Mouse (Mus musculus): ENCODE measurements around the gene Lgals3bp.

Lgals3bp gene

DNA sequence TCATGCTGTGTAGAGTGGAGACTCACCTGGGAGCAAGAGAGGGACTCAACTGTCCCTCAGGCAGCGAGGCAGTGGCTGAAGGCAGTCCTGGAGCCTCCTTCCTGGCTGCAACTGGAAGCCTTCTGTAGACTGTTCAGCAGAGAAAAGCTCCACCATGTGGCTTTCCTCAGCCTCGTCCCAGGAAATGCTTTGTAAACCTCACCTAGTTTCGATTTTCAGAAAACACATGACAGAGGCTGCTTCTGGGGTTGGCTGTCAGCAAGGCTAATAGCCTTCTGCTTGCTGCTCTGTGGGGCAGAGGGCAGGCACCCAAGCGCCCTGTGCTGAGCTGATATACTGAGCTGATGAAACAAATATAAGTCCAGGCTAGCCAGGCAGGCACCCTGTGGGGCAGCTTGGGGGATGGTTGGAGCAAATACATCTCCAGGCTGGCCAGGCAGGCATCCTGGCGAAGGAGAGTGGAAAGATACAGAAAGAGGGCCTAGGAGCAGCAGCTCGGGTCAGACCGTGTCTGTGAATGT lies at the start of gene Lgals3bp:
Gene Lgals3bp (minus strand): TSS at position 333 of the 521 bp plus-strand sequence.
- peak; percentile 77 to 85 for DNase-seq

DNA sequence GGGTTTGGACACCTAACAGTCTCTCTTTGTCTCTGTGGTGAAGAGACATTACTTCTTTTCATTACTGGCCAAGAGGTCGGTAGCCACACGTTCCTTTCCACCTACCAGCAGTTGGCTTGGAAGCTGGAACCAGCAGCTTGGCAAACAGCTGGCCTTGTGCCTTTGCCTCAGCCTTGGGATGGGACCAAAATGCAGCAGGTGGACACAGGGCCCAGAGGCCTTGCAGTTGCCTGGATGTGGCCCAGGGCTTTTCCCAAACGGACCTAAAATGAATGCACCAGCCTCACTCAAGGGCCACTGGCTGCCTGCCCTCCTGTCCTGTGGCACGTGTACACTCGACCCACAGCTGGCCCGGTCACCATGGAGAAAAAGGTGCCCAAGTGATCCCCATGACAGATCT lies 49.3 kb upstream of the Lgals3bp start:
- DNase-seq: no peak

DNA sequence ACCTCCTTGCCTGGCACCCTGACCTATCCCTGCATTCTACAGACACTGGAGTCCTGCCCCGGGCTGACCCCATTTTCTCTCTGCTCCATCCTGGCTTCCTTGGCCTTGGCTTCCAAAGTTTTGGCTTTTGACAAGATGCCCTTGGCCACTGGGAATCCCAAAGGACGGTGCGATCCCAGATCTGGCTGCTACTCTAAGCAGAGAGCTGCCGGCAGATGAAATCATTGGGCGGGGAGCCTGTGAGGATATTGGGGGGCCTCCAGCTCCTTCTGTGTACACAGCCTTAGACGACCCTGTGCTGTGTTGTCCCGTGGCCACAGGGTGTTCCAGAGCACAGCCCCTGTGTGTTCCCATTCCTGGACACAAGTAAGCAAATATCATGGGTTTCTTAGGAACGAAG lies 46.5 kb upstream of the Lgals3bp start:
- DNase-seq: no peak

DNA sequence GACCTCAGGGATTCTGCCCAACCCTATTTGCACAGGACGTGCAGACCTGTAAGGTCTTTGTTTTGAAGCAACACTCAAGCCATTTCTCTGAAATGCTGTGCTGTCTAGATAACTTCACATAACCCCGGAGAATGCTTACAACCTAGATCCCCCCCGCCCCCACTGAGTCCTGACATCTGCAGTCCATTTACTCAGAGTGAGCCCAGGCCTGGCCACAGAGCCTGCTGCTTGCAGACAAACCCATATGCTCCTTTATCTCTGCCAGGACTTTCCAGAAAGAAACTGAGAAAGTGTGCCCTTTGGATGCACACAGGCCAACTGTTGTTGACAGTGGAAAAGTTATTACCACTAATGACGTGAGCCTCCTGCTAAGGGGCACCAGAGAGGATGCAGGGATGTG lies 45.5 kb upstream of the Lgals3bp start:
- no peak for DNase-seq

DNA sequence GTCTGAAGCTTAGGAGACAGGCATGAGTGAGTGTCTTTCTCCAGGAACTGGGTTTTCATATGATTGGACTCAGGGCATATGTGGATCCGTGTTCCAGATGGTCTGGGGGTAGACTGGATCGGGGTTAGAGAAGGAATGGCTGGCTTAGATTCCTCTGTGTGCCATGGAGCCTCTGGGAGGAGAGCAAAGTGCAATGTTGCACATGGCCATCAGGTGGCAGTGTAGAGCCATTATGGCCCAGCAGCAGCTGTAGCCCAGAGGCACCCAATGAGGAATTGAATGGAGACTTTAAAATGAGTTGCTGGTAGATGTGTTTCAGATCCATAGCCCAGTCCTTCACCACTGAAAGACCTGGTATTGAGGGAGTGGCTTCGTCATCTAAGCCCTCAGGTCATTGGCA lies 44.0 kb upstream of the Lgals3bp start:
- peak; percentile 55 to 76 for DNase-seq

DNA sequence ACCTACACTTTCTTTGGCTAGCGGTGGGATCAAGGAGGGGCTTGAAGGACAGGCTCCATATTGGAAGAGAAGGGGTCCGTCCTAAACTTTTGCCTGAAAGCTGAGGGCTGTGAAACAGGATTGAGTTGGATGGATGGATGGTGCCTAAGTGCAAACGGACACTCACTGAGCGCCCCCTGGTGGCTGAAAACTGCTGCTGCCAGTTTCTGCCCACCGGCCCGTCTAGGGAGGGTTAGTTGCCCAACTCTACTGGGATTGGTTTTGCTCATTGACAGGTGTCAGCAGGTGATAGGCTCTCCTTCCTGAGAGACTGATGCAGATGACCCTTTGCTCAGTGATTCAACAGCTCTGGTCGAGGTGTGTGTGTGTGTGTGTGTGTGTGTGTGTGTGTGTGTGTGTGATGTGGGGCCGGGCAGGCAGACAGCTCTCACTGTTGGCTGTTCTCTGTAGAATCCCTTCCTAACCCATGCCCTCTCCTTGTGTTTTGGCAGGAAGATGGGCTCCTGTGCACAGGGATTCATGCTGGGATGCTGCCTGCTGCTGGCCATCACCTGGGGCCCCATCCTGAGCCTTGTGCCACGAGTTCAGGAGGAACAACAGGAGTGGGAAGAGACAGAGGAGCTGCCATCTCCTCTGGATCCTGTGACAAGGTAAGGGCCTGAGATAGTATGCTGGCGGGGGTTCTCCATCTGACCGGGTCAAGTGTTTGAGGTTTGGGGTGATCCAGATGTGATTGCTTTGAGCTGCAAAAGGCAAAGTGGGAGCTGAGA lies 41.5 kb upstream of the Lgals3bp start:
- peak; percentile 67 to 91 for DNase-seq

DNA sequence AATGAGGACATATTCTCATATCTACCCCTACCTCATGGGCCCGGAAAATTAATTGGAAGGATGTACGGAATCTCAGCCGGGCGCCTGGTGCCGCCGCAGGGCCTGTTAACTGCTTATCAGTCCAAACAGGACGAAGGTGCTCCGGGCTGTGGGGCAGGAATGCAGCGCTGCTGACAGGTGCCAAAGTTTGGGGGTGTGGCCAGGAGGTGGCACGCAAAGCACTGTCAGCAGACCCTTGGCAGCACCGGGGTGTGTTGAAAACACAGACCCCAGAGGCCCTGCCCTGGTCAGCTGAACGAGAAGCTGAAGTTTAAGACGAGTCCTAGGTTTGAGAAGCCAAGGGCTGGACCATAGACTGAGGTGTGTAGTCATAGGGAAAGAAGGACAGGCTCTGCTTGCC lies 40.8 kb upstream of the Lgals3bp start:
- DNase-seq: no peak

DNA sequence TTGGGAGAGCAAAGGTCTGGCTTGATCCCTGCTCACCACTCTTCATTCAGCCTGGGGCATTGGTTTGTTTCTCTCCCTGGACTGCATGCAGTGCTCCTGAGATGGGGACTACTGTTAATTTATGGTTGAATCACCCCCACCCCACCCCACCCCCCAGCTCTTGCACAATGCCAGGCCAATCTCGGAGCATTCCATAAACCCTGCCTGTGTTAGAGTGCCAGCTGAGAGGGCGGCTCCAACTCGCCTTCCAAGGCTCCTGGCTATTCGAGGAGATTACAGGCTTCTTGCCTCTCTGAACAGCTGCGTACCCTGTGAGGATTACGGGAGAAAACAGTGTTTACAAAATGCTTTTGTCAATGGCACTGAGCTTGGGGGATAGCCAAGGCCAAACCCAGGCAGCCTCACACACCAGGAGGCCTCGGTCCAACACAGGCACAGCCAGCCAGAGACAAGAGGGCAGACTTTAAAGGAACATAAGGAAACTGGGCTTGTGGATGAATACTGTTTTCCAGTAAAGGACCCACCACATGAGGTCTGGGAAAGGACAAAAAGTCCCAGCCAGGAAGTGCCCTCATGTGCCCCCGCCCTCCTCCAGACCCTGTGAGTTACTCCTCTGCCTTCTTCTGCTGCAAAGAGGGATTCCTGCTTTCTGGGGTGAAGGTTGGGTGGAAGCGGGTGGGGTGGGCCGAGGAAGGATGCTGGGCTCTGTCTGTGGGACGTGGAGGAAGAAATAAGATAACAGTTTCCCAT lies 36.9 kb upstream of the Lgals3bp start:
- DNase-seq: no peak

DNA sequence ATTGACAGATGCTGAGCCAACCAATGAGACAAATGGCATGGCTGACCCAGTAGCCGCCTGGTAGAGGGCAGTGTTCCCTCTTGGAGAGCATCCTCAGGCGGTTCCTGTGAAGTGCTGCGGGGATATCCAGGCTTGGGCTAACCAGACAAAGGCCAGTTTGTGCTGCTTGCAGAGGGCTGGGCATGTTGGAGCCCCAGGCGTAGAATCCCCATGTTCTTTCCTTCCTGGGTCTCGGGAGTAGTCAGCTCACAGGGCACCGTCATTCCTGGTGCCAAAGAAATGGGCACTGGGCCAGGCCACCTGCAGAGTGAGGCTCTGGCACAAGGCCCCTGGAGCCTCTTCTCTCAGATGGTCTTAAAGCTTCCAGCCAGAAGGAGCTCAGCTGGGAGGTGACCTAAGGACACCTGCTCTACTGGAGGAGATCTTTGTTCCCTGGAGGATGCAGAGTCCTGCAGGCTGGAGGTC lies 34.6 kb upstream of the Lgals3bp start:
- peak; percentile 79 to 85 for DNase-seq

DNA sequence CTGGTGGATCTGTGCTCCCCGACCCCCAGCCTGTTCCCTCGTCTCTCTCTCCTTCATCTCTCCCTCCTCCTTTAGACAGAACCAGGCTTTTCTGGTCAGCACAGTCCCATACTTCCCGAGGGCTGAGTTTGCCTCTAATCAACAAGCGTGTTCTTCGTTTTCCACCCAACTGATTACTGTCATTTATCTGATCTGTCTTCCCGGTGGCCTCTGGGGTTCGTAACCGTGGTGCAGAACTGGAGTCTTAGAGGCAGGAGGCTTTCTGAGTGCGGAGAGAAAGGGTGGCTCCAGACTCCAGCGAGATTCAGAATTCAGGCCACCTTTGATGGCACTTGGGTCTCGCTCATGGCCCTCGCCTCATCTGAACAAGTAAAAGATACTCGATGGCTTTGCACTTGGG lies 32.2 kb upstream of the Lgals3bp start:
- DNase-seq: no peak

DNA sequence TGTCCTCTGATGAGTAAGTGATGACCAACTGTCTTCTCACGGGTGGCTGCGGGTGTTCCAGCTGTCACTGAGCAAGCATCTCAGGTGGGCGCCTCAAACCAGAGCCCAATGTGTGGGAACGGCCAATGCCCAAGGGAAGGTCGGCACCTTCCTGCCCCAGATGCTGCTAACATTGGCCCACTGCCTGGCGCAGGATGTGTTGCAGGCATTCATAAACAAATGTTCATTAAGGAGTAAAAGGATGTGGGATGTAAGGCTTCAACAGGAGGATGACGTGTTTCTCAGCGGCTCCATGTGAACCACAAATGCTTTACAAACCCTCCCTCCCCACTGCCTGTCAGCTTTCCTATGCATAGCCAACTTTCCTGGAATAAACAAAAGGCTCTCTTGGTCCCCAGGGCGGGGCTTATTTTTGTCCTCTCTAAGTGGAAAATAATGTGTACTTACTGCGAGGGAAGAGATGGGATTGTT lies 31.5 kb upstream of the Lgals3bp start:
- DNase-seq: no peak

DNA sequence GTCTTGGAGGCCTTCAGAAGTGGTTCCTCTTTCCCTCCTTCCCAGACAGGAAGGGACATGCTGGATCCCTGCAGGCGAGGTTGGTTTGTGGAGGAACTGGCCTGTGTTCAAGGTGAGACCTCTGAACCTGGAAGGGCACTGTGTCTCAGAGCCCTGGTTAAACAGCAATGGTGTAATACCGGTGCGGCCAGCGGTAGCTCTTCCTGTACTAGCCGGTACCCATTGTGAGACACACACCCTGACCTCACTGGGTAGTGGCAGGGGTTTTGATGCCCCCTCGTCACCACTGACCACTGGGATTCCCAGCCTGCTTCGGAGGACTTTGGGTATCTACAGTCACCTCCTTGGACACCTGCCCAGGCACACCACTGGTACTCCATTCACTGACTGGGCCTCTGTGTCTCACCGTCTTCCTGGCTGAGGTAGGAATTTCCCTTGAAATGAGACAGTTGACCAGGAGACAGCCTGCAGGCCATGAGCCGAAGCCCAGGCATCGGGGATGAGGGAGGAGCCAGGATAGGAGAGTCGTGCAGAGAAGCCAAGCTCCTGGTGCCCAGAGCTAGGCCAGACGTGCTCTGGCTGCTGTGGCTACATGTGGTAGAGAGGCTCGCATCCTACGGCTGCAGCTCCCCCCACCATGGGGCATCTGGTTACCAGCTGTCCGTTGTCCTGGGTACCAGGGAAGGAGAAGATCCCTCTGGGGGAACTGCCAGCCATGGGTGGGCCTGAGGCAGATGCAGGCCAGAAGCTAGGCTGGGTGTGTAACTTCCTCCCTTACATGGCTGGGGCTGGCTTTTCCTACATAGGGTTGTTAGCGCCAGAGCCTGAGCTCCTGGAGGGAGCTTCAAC lies 29.4 kb upstream of the Lgals3bp start:
- DNase-seq: no peak

DNA sequence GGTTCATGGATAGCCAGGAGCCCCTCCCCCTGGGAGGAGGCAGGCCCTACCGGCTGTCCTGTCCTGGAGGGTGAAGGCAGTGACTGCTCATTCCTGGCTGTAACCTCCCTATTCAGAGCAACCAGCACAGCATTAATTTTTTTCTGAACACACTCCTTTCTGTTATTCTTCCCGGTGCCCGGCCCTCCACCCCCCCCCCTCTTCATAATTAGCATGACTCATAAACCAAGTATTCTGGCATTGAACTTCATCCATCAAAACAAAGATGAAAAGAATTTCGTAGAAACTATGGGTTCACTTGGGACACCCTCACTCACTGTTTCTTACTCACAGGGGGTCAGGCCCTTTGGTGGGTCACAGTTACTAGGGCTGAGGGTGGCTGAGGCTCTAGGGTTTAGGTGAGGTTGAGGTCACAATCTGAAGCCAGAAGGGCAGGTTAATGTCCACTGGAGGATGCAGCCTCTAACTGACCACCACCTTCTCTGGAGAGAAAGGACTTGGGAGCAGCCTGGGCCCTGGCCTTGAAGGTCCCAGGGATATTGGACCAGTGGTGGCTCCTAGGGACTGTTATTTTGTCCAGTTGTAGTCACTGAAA lies 28.5 kb upstream of the Lgals3bp start:
- DNase-seq: no peak

DNA sequence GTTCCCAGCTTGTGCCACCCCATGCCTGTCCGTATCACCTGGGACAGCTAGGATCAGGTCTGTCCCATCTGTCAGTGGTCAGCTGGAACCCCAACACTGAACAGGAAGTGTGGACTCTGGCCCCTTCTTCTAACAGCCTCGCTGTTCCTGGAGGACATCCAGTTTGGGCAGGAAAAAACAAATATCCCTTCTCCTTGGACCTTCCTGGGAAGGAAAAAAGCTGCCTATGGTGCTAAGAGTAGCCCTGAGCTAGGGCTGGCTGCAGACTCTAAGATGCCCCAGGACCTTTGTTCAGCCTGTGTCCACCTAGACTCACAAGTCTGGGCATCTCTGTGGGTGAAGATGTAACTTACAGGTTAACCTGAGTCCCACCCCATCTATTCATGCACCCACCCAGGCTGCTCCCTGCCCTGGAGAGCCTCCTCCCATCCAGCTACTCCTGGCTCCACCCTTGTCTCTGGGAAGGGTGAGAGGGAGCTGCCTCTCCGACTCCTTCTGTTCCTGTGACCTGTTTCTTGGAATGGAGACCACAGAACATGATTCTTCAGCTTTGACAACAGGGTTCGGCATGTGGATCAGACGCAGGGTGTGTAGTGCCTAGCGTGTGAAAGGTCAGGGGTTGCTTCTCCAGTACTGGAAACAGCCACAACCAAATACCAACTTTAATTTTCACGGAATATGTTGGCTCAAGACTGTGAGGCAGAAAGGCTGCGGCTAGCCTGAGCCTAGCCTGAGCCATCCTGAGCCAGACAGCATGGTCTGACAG lies 27.2 kb upstream of the Lgals3bp start:
- peak; percentile 61 to 65 for DNase-seq

DNA sequence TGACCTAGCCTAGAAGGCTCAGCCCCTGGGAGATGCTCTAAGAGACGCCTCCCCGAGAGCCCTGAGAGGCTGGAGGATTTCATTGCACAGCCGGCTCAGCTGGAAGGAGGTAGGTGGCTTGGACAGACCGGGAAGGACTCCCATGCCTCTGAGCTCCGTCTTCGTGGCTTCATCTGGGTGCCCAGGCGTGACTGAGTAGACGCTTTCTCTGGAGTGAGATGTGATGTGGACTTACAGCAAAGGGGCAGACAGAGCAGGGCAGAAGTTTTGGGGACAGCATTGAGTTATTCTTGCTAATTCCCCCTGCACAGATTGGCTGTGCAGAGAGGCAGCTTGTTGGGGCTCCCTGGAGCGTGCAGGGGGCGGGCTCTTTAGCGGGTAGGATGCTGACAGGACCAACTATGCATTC lies 26.6 kb upstream of the Lgals3bp start:
- DNase-seq: peak in 1 of 2 experiments; percentile 50

DNA sequence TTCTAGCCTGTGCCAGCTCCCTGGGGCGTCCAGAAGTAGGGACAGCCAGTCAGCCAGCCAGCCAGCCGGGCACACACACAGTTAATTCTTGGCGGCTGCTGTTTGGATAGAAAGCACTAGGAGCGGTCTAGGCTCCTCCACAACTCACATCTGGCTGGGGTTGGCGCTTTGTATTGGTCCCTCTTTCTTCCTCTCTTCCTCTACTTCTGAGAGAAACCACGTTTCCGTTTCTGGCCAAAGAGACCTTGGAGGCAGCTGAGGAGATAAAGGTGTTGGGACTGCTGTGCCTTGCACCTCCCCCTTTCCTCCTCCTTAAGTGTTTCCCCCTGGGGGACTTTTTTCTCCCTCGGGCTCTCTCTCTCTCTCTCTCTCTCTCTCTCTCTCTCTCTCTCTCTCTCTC lies 26.1 kb upstream of the Lgals3bp start, which contains the start of gene C1qtnf1:
Gene C1qtnf1 (plus strand): TSS at position 218 of the 400 bp plus-strand sequence.
- no peak for DNase-seq

DNA sequence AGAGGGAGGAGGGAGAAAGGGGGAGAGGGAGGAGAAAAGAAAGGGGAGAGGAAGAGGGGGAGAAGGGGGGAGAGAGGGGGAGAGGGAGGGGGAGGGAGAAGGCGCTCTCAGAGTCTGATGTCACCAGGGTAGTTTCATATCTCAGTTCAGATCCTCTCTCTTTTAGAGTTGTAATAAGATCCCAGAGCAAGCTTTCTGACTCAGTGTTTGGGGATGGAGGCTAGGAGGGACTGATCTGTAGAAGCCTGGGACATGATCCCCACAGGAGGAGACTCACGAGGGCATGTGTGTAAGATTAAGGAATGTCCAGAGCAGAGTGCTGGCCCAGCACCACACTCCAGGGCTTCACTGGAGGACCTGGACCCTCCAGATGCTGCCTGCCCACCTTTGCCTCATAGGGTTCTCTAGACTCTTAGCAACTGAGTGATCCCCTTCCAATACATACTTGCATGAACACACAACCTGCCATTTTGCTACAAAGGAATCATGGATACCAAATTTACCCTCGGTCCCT lies 25.4 kb upstream of the Lgals3bp start:
- no peak for DNase-seq

DNA sequence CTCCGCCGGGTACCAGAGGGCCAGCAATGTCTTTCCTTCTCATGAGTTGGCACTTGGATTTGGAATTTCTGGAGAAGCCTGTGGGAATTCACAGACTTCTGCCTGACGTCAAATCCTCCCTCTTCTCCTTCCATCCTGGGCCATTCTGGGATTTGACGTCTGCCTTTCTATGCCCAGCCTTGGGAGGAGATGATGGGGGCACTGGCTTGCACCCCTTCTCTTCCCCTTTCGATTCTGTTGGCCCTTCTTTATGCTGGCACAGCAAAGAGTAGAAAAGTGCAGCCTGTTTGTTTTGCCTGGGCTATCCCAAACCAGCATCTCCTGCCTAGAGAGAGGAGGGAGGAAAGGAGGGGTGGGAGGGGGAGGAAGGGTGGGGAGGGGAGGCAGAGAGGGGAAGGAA lies 24.9 kb upstream of the Lgals3bp start:
- DNase-seq: no peak

DNA sequence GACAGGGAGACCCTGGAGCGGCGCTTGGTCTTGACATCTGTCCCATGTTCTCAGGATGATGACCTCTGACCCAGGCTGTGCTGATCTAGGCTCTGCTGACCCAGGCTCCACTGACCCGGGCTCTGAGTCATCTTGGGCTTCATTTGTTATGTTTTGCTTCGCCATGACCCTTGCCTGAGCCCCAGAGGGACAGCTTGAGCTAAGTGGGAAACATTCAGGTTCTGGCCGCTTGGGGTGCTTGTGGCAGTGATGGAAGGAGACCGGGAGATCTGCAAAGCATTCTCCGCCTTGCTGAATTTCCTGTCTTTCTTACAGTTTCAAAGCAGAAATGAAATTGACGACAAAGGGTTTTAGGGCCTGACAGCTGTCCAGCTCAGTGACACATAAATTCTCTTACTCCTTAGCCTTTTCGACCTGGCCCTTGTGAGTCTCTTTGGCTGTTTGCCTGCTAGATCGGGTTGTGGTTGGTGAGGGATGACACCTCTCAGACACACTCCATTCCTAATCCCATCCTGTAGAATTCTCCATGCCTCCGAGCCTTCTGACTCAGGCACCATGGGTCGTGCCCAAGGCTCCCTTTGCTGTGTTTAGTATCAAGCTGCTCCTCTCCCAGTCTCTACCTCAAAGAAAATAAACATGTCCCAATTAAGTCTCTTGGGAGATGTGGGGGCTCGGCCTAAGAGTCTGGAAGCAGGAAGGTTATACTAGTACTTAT lies 22.9 kb upstream of the Lgals3bp start:
- DNase-seq: peak; percentile 47 to 53

DNA sequence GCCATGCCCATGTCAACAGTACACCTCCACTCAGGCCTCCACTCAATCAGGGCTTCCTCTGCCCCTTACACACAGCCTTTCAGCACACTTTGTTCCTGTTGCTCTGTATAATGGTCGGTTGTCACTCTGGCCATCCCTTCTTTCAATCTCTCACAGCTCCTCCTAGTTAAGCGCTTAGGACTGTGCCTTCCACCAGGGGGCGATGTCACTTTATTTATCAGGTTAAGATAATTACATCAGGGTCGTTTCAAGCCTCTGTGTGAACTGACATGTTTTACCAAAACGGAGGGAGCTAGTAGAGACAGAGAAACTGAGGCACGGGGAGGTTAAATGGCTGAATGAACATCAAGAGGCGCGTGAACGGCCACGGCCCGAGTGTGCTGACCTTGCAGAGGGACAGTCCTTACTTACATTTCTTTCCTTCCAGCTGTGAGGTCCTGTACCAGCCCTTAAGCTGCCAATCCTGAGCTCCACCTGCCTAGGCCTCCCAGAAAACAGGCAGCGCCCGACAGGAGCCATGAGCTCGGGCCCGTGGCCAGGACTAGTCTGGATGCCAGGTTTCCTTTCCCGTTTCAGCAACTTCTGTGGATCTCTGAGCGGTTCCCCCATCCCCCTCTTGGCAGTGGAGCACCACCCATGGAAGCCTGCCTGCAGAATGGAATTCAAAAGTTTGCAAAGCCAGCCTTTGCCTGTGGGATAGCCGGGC lies 21.5 kb upstream of the Lgals3bp start:
- peak; percentile 84 to 90 for DNase-seq
